Mouse (Mus musculus): ENCODE measurements around the gene Ptprr.

GRCm38 (mm10) chr10:116079396-116079795 lies 61.4 kb downstream of the Ptprr start:
- TF ChIP-seq CTCF (IDR thresholded peaks at IDR 0.05; ENCODE audit: low read depth, low read length) (no peak), POLR2A (IDR thresholded peaks at IDR 0.05; ENCODE audit: extremely low read depth, insufficient read depth, low read length) (no peak)
